Mouse (Mus musculus): ENCODE data around the gene Mefv. TPM values are rescaled to one million over a fixed set of nuclear protein-coding genes. Genes with fewer than 3 reads are reported as not detected.
"Not testable (repeated sequence)": the region's sequence is repeated elsewhere in the genome, so short reads cannot be mapped to it uniquely, and the experiment has no call there.

The Mefv gene
- polyA plus RNA-seq, 1 experiment from 2014 or later, result 0.41 TPM

DNA sequence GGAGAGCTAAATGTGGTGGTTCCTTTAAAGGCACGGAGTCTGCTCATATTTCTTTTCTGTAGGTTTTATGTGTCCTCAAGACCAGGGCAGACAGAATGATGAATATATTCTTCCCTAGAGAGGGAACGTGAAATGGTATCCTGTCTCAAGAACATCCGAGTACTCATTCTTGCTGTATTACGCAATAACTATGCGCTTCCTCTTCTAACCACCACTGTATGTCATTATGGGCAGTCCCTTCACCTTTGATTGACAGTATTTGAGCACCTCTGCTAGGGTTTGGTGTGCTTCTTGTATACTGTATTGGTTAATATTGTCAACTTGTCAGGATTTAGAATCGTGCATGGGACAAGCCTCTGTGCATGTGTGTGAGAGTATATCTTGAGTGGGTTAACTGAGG lies 11.2 kb downstream of the Mefv start:
- no peak for ATAC-seq (ENCODE audit: insufficient read depth)
- WGBS (ENCODE audit: insufficient replicate concordance), result 18% methylated on average over 6 of the region's 6 CpGs
- H3K4me3 ChIP-seq (replicated peaks), result no peak overlapping the region

DNA sequence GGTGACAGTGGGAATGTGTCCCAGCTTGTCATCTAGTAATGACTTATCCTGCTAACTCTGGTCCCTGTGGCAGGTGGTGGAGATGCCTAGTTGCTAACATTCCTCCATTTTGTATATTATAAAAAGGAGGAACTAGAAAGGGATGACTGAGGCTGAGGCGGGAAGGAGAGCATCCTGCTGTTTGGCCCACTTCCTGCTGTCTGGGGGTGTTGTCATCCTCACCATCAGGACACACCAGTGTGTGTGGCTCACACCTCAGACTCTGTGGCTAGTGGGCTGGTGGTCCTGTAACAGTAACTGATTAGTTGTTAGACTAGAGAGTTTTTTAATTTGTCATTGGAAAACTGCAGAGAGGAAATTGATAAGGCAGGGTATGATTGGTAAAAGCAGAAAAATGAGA lies 17.0 kb downstream of the Mefv start:
- ATAC-seq (ENCODE audit: insufficient read depth), result no peak
- WGBS (ENCODE audit: insufficient replicate concordance), result 27% methylated on average over 1 of the region's 1 CpGs
- no peak overlapping the region for H3K9ac ChIP-seq
- H3K27ac ChIP-seq (replicated peaks), result no peak overlapping the region
- H3K4me2 ChIP-seq, result no peak overlapping the region
- H3K4me1 ChIP-seq (replicated peaks), result no peaks in the 10 kb centered on the region
- no peak overlapping the region for H3K4me3 ChIP-seq (replicated peaks)
- H3K36me3 ChIP-seq (replicated peaks), result no peaks in the 10 kb centered on the region
- H3K27me3 ChIP-seq, result no peaks in the 10 kb centered on the region
- no peaks in the 10 kb centered on the region for H3K9me3 ChIP-seq (replicated peaks)

More for the DNA sequence above, 11.2 kb downstream of the Mefv start:
- no peak overlapping the region for H3K27ac ChIP-seq (replicated peaks)
- H3K9ac ChIP-seq, result no peak overlapping the region
- H3K4me1 ChIP-seq (replicated peaks), result no peaks in the 10 kb centered on the region
- H3K4me2 ChIP-seq, result no peak overlapping the region
- H3K27me3 ChIP-seq, result no peaks in the 10 kb centered on the region
- no peaks in the 10 kb centered on the region for H3K36me3 ChIP-seq (replicated peaks)
- no peaks in the 10 kb centered on the region for H3K9me3 ChIP-seq (replicated peaks)

DNA sequence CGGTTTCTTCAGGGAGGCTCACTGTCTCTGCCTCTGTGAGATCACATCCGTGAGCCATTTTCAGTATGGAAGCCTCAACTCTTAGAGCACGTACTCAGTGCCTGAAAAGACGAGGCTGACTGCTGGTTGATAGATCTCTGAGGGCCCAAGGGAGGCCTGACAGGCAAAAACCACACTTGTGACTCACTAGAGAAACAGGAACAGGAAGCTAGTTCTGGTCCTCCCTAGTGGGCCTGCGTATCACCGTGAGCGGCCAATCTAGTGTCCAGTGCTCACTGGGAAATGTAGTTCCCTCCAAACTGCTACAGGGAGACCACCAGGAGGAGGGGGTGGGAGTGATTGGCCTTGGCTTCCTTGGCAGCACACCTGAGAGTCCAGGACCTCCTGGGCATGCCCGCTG lies 18.6 kb downstream of the Mefv start:
- no peak overlapping the region for H3K4me3 ChIP-seq (replicated peaks)
- H3K9me3 ChIP-seq (replicated peaks), result no peaks in the 10 kb centered on the region
- no peaks in the 10 kb centered on the region for H3K27me3 ChIP-seq
- no peaks in the 10 kb centered on the region for H3K4me1 ChIP-seq (replicated peaks)
- WGBS (ENCODE audit: insufficient replicate concordance), result 49% methylated on average over 8 of the region's 8 CpGs
- ATAC-seq (ENCODE audit: insufficient read depth), result no peak
- no peak overlapping the region for H3K4me2 ChIP-seq
- H3K36me3 ChIP-seq (replicated peaks), result no peaks in the 10 kb centered on the region
- H3K27ac ChIP-seq (replicated peaks), result no peak overlapping the region
- no peak overlapping the region for H3K9ac ChIP-seq

DNA sequence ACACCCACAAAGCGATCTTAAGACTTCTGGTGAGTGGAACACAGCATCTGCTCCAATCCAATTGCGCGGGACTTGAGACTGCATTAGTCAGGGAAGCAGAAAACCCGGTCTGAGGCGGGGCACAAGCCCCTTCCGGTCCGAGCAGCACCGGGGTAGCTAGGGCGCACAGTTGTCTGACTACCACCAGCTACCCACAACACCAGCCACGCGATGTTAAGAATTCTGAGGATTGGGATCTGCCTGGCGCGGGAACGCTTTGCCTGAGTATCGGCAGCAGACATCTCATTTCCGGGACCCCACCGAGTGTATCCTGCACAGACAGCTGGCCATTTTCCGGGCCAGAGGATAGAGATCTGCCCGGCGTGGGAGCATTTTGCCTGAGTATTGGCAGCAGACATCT lies 28.3 kb downstream of the Mefv start:
- not testable (repeated sequence) for H3K36me3 ChIP-seq (replicated peaks); H3K9ac ChIP-seq; H3K4me1 ChIP-seq (replicated peaks); H3K9me3 ChIP-seq (replicated peaks); ATAC-seq (ENCODE audit: insufficient read depth); H3K4me3 ChIP-seq (replicated peaks); H3K27ac ChIP-seq (replicated peaks); H3K27me3 ChIP-seq; H3K4me2 ChIP-seq
- 41% methylated on average over 20 of the region's 20 CpGs for WGBS (ENCODE audit: insufficient replicate concordance)

Other genes with a start within 250 kb of the Mefv start
- gene Olfr161, start 127.1 kb downstream of the Mefv start, polyA plus RNA-seq (2015; fragmentation: Nextera tagmentation; extraction: Ambion mirVana), result not detected in 2 replicates
- gene Zfp263, start 26.0 kb upstream of the Mefv start, polyA plus RNA-seq (2015; fragmentation: Nextera tagmentation; extraction: Ambion mirVana), result 12.3 and 14.6 TPM in 2 replicates
- gene Olfr15, start 112.8 kb upstream of the Mefv start, polyA plus RNA-seq (2015; fragmentation: Nextera tagmentation; extraction: Ambion mirVana), result not detected in 2 replicates
- gene Zfp174, start 129.2 kb upstream of the Mefv start, polyA plus RNA-seq (2015; fragmentation: Nextera tagmentation; extraction: Ambion mirVana), result 0.24 and 0.48 TPM in 2 replicates
- 21.9 and 24.3 TPM in 2 replicates for gene Naa60, start 154.3 kb upstream of the Mefv start, polyA plus RNA-seq (2015; fragmentation: Nextera tagmentation; extraction: Ambion mirVana)
- gene Zfp597, start 166.5 kb upstream of the Mefv start, polyA plus RNA-seq (2015; fragmentation: Nextera tagmentation; extraction: Ambion mirVana), result 2.1 and 2.2 TPM in 2 replicates
- gene Gm20695, start 166.6 kb upstream of the Mefv start, polyA plus RNA-seq (2015; fragmentation: Nextera tagmentation; extraction: Ambion mirVana), result 0.43 and 0.46 TPM in 2 replicates
- 2.0 and 2.7 TPM in 2 replicates for gene 1700037C18Rik, start 190.6 kb upstream of the Mefv start, polyA plus RNA-seq (2015; fragmentation: Nextera tagmentation; extraction: Ambion mirVana)
- gene Cluap1, start 190.7 kb upstream of the Mefv start, polyA plus RNA-seq (2015; fragmentation: Nextera tagmentation; extraction: Ambion mirVana), result 4.6 and 6.4 TPM in 2 replicates